Mouse (Mus musculus): ENCODE results near the gene Slc35f2. TPM values are rescaled to one million over a fixed set of nuclear protein-coding genes. Genes with fewer than 3 reads are reported as not detected.

The Slc35f2 gene
- 16.3 and 18.2 TPM in 2 replicates for polyA plus RNA-seq (2012; rRNA removed)

GRCm38 (mm10) chr9:53771344-53772021 is at the start of gene Slc35f2:
TSS of gene Slc35f2 (plus strand) at chr9:53771538.
- DNase-seq = peak; percentile 86
- no peak for TF ChIP-seq POLR2A (IDR thresholded peaks at IDR 0.05; ENCODE audit: low read depth, low read length)
- no peak for TF ChIP-seq CTCF (conservative IDR thresholded peaks at IDR 0.05; ENCODE audit: insufficient read depth, insufficient read length, low read depth, low read length)
- Histone ChIP-seq H3K4me1 (ENCODE audit: control insufficient read depth, insufficient read depth, low read length) (peaks cover 11% of the 10 kb centered on the region), H3K36me3 (ENCODE audit: control insufficient read depth, insufficient read depth, low read length) (no peaks in the 10 kb centered on the region), H3K27me3 (replicated peaks; ENCODE audit: control insufficient read depth, insufficient read depth, low read length) (no peaks in the 10 kb centered on the region), H3K4me3 (ENCODE audit: insufficient read depth, low read depth, low read length) (peak within 1 kb of the TSS; percentile 58), H3K27ac (ENCODE audit: insufficient read depth, low read depth, low read length) (peak within 1 kb of the TSS; percentile 44)
- under 1% methylated on average over 50 of the region's 50 CpGs for WGBS

- TF ChIP-seq POLR2A (IDR thresholded peaks at IDR 0.05; ENCODE audit: low read depth, low read length) (no peak), CTCF (conservative IDR thresholded peaks at IDR 0.05; ENCODE audit: insufficient read depth, insufficient read length, low read depth, low read length) (no peak)
- DNase-seq = no peak
- WGBS = 50% methylated on average over 3 of the region's 3 CpGs
- H3K27me3 ChIP-seq (replicated peaks; ENCODE audit: control insufficient read depth, insufficient read depth, low read length) = no peaks in the 10 kb centered on the region
- H3K36me3 ChIP-seq (ENCODE audit: control insufficient read depth, insufficient read depth, low read length) = no peaks in the 10 kb centered on the region
- H3K4me3 ChIP-seq (ENCODE audit: insufficient read depth, low read depth, low read length) = no peak overlapping the region
- no peak overlapping the region for H3K27ac ChIP-seq (ENCODE audit: insufficient read depth, low read depth, low read length)
- no peaks in the 10 kb centered on the region for H3K4me1 ChIP-seq (ENCODE audit: control insufficient read depth, insufficient read depth, low read length)
These were observed 30.4 kb upstream of the Slc35f2 start for GRCm38 (mm10) chr9:53740829-53741404.

- Histone ChIP-seq H3K27ac (ENCODE audit: insufficient read depth, low read depth, low read length) (no peak overlapping the region), H3K4me1 (ENCODE audit: control insufficient read depth, insufficient read depth, low read length) (no peaks in the 10 kb centered on the region), H3K36me3 (ENCODE audit: control insufficient read depth, insufficient read depth, low read length) (no peaks in the 10 kb centered on the region), H3K27me3 (replicated peaks; ENCODE audit: control insufficient read depth, insufficient read depth, low read length) (no peaks in the 10 kb centered on the region), H3K4me3 (ENCODE audit: insufficient read depth, low read depth, low read length) (no peak overlapping the region)
- WGBS = 88% methylated on average over 13 of the region's 13 CpGs
- DNase-seq = no peak
- TF ChIP-seq CTCF (conservative IDR thresholded peaks at IDR 0.05; ENCODE audit: insufficient read depth, insufficient read length, low read depth, low read length) = no peak
- TF ChIP-seq POLR2A (IDR thresholded peaks at IDR 0.05; ENCODE audit: low read depth, low read length) = no peak
These were observed 20.9 kb upstream of the Slc35f2 start for GRCm38 (mm10) chr9:53750411-53750810.

GRCm38 (mm10) chr9:53750899-53751298 is 20.4 kb upstream of the Slc35f2 start:
- WGBS = 32% methylated on average over 5 of the region's 5 CpGs
- Histone ChIP-seq H3K36me3 (ENCODE audit: control insufficient read depth, insufficient read depth, low read length) (no peaks in the 10 kb centered on the region), H3K4me1 (ENCODE audit: control insufficient read depth, insufficient read depth, low read length) (no peaks in the 10 kb centered on the region), H3K27me3 (replicated peaks; ENCODE audit: control insufficient read depth, insufficient read depth, low read length) (no peaks in the 10 kb centered on the region), H3K4me3 (ENCODE audit: insufficient read depth, low read depth, low read length) (no peak overlapping the region), H3K27ac (ENCODE audit: insufficient read depth, low read depth, low read length) (no peak overlapping the region)
- peak; percentile 47 for TF ChIP-seq CTCF (conservative IDR thresholded peaks at IDR 0.05; ENCODE audit: insufficient read depth, insufficient read length, low read depth, low read length)
- no peak for TF ChIP-seq POLR2A (IDR thresholded peaks at IDR 0.05; ENCODE audit: low read depth, low read length)
- DNase-seq = peak; percentile 12

- H3K4me3 ChIP-seq (ENCODE audit: insufficient read depth, low read depth, low read length) = no peak overlapping the region
- H3K27me3 ChIP-seq (replicated peaks; ENCODE audit: control insufficient read depth, insufficient read depth, low read length) = no peaks in the 10 kb centered on the region
- no peaks in the 10 kb centered on the region for H3K4me1 ChIP-seq (ENCODE audit: control insufficient read depth, insufficient read depth, low read length)
- TF ChIP-seq POLR2A (IDR thresholded peaks at IDR 0.05; ENCODE audit: low read depth, low read length) = no peak
- no peak for TF ChIP-seq CTCF (conservative IDR thresholded peaks at IDR 0.05; ENCODE audit: insufficient read depth, insufficient read length, low read depth, low read length)
- no peak overlapping the region for H3K27ac ChIP-seq (ENCODE audit: insufficient read depth, low read depth, low read length)
- no peak for DNase-seq
- no peaks in the 10 kb centered on the region for H3K36me3 ChIP-seq (ENCODE audit: control insufficient read depth, insufficient read depth, low read length)
These were observed 16.5 kb upstream of the Slc35f2 start for GRCm38 (mm10) chr9:53754801-53755200.

- TF ChIP-seq CTCF (conservative IDR thresholded peaks at IDR 0.05; ENCODE audit: insufficient read depth, insufficient read length, low read depth, low read length) (no peak), POLR2A (IDR thresholded peaks at IDR 0.05; ENCODE audit: low read depth, low read length) (no peak)
- WGBS = 91% methylated on average over 2 of the region's 2 CpGs
- H3K4me3 ChIP-seq (ENCODE audit: insufficient read depth, low read depth, low read length) = no peak overlapping the region
- DNase-seq = no peak
- no peak overlapping the region for H3K27ac ChIP-seq (ENCODE audit: insufficient read depth, low read depth, low read length)
- H3K4me1 ChIP-seq (ENCODE audit: control insufficient read depth, insufficient read depth, low read length) = no peaks in the 10 kb centered on the region
- H3K27me3 ChIP-seq (replicated peaks; ENCODE audit: control insufficient read depth, insufficient read depth, low read length) = no peaks in the 10 kb centered on the region
- no peaks in the 10 kb centered on the region for H3K36me3 ChIP-seq (ENCODE audit: control insufficient read depth, insufficient read depth, low read length)
These were observed 13.2 kb upstream of the Slc35f2 start for GRCm38 (mm10) chr9:53758142-53758541.

- DNase-seq = no peak
- Histone ChIP-seq H3K4me1 (ENCODE audit: control insufficient read depth, insufficient read depth, low read length) (no peaks in the 10 kb centered on the region; the same call in 1 of the 2 replicates), H3K27ac (ENCODE audit: insufficient read depth, low read depth, low read length) (no peak overlapping the region), H3K4me3 (ENCODE audit: insufficient read depth, low read depth, low read length) (no peak overlapping the region), H3K36me3 (ENCODE audit: control insufficient read depth, insufficient read depth, low read length) (no peaks in the 10 kb centered on the region), H3K27me3 (replicated peaks; ENCODE audit: control insufficient read depth, insufficient read depth, low read length) (no peaks in the 10 kb centered on the region)
- WGBS = 77% methylated on average over 8 of the region's 8 CpGs
- TF ChIP-seq CTCF (conservative IDR thresholded peaks at IDR 0.05; ENCODE audit: insufficient read depth, insufficient read length, low read depth, low read length) (no peak), POLR2A (IDR thresholded peaks at IDR 0.05; ENCODE audit: low read depth, low read length) (no peak)
These were observed 6.6 kb upstream of the Slc35f2 start for GRCm38 (mm10) chr9:53764697-53765096.

Data from kidney, adult 2 months (tissue).